Mouse (Mus musculus) gastrocnemius, adult 2 months (tissue): ENCODE results near the gene Mtch1. TPM values are rescaled to one million over a fixed set of nuclear protein-coding genes. Genes with fewer than 3 reads are reported as not detected.

ENCODE experiments used
- DNase-seq: peaks from one replicate; pipeline ENCODE4 v3.0.0; 2022
- H3K27ac ChIP-seq: fragments of 200-600 bp; 2 replicates; pipeline ENCODE4 v1.8.1; 2022; ENCODE audit warnings: mild to moderate bottlenecking
- H3K4me3 ChIP-seq: fragments of 200-600 bp; 2 replicates; pipeline ENCODE4 v1.8.1; 2022; ENCODE audit warnings: mild to moderate bottlenecking, moderate library complexity
- CTCF ChIP-seq: fragments of 200-600 bp; IDR thresholded peaks from 2 replicates; pipeline ENCODE4 v1.8.1; 2022; ENCODE audit warnings: antibody characterized with exemption, mild to moderate bottlenecking, moderate library complexity
- intact Hi-C: fragments of 180-260 bp; cut with DNase I; formaldehyde crosslinking; loops from one replicate; pipeline ENCODE4 v1.15.1; 2025
- total RNA-seq, 2 experiments: library from RNA; stranded (reverse); gene quantifications; 2 replicates each; pipeline ENCODE4 v1.2.3; 2021

Mtch1 gene
- total RNA-seq, 2 experiments from 2014 or later = 78.5 to 109 TPM

DNA sequence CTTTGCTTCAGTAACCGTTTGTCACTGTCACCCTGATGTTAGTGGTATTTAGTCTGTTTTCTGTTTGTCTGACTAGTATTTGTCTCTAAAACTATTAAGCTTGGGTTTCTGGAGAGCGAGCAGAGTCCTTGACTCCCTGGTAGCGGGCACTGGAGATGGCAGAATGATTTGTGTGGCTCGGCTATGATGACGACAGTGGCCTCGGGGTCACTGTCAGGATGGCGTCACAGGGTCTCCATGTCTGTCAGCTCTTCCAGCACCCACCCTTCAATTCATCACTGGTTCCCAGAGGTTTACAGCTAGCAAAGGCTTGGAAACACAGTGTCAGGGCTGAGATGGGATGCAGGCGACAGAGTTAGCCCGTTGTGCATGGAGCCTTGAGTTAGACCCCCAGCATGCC, 36.2 kb upstream of the Mtch1 start:
- H3K4me3 ChIP-seq = no peak overlapping the region
- intact Hi-C loops = no loop called here
- no peak for DNase-seq
- TF ChIP-seq CTCF = no peak
- H3K27ac ChIP-seq = no peak overlapping the region

GRCm38 (mm10) chr17:29382417-29382816, 34.7 kb upstream of the Mtch1 start:
- no peak for DNase-seq
- no peak overlapping the region for H3K4me3 ChIP-seq
- TF ChIP-seq CTCF = no peak
- no peak overlapping the region for H3K27ac ChIP-seq
- intact Hi-C loops = no loop called here

DNA sequence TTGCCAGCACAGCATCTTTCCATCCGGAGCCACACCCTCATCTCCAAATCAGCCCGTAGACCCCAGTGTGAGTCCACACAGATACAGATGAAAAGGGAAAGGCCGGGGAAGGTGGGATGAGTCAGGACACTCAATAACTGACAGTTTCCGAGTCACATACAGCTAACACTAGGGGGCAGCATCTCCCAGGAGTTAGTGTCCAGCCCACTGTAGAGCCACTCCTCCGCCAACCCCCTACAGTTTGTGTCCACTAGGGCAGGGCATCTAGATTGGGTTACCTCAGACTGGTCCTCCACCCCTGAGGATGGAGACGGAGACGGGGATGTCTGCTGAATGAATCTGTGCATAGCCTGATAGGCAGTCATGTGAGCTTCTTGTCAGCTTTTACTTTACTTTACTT, 33.7 kb upstream of the Mtch1 start:
- TF ChIP-seq CTCF = peak; percentile 75
- DNase-seq = peak; percentile 85
- H3K4me3 ChIP-seq = no peak overlapping the region
- intact Hi-C loops = loop anchor here (1.0 kb wide), 1 partner anchor 133 kb away; no protein-coding TSS in a partner anchor
- H3K27ac ChIP-seq = no peak overlapping the region

DNA sequence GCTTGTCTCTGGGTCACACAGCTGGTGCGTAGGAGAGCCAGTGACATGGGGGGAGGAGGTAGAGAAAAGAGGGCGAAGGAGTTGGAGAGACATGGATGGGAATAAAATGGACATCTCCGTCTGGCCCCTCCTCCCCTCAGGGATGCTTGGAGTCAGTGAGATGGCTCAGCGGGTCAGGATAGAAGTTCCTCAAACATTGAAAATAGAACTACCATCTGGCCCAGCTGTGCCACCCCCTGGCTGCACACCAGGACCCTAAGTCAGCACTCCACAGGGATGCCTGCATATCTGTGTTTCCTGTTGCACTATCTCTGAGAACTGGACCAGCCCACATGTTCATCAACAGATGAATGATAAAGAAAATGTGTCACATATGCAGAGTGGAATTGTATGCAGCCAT, 32.5 kb upstream of the Mtch1 start:
- TF ChIP-seq CTCF = no peak
- H3K27ac ChIP-seq = no peak overlapping the region
- DNase-seq = no peak
- no peak overlapping the region for H3K4me3 ChIP-seq
- intact Hi-C loops = no loop called here

DNA sequence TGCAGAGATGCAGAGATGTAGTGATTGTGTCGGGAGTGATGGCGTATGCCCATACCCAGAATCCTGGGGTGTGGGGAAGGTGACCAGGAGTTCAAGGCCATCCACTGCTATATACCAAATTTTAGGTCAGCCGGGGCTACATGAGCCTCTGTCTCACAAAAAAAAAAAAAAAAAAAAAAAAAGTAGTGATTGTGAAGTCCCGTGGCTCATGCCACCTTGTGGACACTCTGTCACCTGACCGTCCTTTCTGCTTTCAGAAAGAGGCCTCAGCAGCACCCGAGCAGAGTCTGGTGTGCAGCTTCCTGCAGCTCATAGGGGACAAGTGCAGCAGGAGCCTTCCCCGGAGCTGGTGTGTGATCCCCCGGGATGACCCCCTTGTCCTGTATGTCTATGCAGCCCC, 30.3 kb upstream of the Mtch1 start:
- Histone ChIP-seq H3K4me3 (no peak overlapping the region), H3K27ac (no peak overlapping the region)
- intact Hi-C loops = no loop called here
- DNase-seq = no peak
- TF ChIP-seq CTCF = no peak

DNA sequence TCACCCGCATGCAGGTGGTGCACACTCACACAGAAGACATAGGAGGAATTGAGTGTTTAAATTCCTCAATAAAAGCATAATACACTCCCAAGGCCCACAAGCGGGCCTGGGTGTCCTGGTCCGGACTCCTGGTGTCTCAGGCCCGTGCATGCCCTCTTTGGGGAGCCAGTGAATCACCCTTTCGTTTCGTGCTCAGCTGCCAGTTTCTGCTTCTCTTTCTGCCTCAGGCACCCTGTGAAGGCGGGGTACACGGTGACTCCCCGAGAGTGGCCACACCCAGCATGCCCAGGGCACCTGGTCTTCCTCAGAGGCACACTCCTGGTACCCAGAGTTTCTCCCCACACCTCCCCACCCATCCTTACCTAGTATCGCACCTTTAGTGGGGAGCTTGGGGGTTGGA, 28.1 kb upstream of the Mtch1 start:
- DNase-seq = no peak
- no peak for TF ChIP-seq CTCF
- intact Hi-C loops = no loop called here
- H3K27ac ChIP-seq = no peak overlapping the region
- H3K4me3 ChIP-seq = no peak overlapping the region

- intact Hi-C loops = loop anchor here (1.0 kb wide), 2 partner anchors 103 to 194 kb away; partner anchors contain the start of gene BC004004
Measured at GRCm38 (mm10) chr17:29370984-29371723, 23.4 kb upstream of the Mtch1 start.

GRCm38 (mm10) chr17:29368726-29369125, 21.0 kb upstream of the Mtch1 start:
- no peak for TF ChIP-seq CTCF
- intact Hi-C loops = no loop called here
- Histone ChIP-seq H3K4me3 (no peak overlapping the region), H3K27ac (no peak overlapping the region)
- DNase-seq = no peak

More at GRCm38 (mm10) chr17:29370984-29371723, 23.4 kb upstream of the Mtch1 start:
- TF ChIP-seq CTCF = peak; percentile 94
- peak; percentile 94 for DNase-seq
- Histone ChIP-seq H3K27ac (peak overlapping the region; percentile 72; the same call in 1 of the 2 replicates), H3K4me3 (peak overlapping the region; percentile 39)

DNA sequence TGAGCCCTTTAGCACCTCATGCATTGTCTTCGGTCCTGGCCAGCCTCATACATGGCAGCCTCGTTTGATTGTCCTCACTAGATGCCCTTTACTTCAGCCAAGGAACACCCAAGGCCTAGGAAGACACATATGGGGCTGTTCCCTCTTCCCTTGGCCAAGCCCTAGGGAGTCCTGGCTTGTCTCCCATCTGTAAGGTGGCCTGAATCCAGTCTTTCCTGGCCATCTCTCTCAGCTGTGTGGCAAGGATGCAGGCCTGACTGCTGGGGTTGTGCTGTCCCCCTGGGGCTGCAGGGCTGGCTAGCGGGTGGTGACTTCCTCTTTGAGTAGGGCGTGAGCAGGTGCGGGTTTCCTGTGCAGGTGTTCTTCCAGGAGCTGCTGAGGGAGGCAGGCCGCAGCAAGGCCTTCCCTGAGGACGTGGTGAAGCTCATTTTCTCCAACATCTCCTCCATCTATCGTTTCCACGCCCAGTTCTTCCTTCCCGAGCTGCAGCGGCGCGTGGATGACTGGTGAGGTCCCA, 17.4 kb upstream of the Mtch1 start:
- intact Hi-C loops = no loop called here
- Histone ChIP-seq H3K27ac (no peak overlapping the region), H3K4me3 (no peak overlapping the region)
- TF ChIP-seq CTCF = no peak
- DNase-seq = peak; percentile 61

- intact Hi-C loops = no loop called here
- Histone ChIP-seq H3K27ac (no peak overlapping the region), H3K4me3 (no peak overlapping the region)
- TF ChIP-seq CTCF = no peak
- peak; percentile 4 for DNase-seq
Measured at GRCm38 (mm10) chr17:29363109-29363508, 15.4 kb upstream of the Mtch1 start.

GRCm38 (mm10) chr17:29361982-29362691, 14.4 kb upstream of the Mtch1 start:
- TF ChIP-seq CTCF = no peak
- DNase-seq = peak; percentile 28
- H3K4me3 ChIP-seq = peak overlapping the region; percentile 50; the same call in 1 of the 2 replicates
- no peak overlapping the region for H3K27ac ChIP-seq
- intact Hi-C loops = no loop called here

GRCm38 (mm10) chr17:29360761-29361221, 13.1 kb upstream of the Mtch1 start, which contains the start of gene Fgd2:
Fgd2 (plus strand) TSS chr17:29360914.
- no peak for TF ChIP-seq CTCF
- no peak for DNase-seq
- Histone ChIP-seq H3K27ac (peak within 1 kb of the TSS; percentile 28; the same call in 1 of the 2 replicates), H3K4me3 (peak within 1 kb of the TSS; percentile 50)
- intact Hi-C loops = no loop called here

DNA sequence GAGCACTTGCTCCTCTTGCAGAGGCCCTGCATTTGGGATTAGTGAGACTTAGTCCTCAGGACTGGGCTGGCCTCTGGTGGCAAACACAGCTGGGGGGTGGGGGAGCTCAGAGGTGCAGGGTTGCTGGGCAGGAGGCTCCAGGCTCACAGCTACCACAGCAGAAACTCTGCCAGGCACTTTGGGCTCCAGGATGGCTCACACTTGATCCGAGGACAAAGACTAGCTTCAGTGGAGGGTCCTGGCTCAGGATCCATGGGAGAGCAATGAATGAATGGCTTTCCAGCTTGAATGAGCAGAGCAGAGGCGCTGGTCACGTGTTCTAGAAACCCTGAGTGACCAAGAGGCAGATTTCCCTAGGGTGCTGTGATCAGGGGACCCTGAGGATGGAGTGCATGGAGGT, 11.2 kb upstream of the Mtch1 start:
- no peak overlapping the region for H3K4me3 ChIP-seq
- TF ChIP-seq CTCF = no peak
- intact Hi-C loops = loop anchor here (5.0 kb wide), 1 partner anchor 87 kb away; no protein-coding TSS in a partner anchor
- DNase-seq = peak; percentile 8
- H3K27ac ChIP-seq = no peak overlapping the region
